Mouse (Mus musculus) lung, postnatal 4 days (tissue): Measurements from ENCODE around the gene Gm28897.
"Not testable (repeated sequence)": the region's sequence is repeated elsewhere in the genome, so short reads cannot be mapped to it uniquely, and the experiment has no call there.

Experiments used
- DNase-seq, 2 experiments: peaks; one replicate each; pipeline ENCODE4 v3.0.0; 2021

Gm28897 gene

GRCm38 (mm10) chrY:80926695-80927094 is at the start of gene Gm28897:
Gene Gm28897, plus strand, starts transcription at chrY:80926995.
- not testable (repeated sequence) for DNase-seq
